Mouse (Mus musculus) lung, postnatal 0 days (tissue): Measurements from ENCODE around the gene Babam2.

Experiments
- CTCF ChIP-seq: IDR thresholded peaks from 2 replicates; pipeline ENCODE4 v1.5.1; 2016; ENCODE audit warnings: antibody characterized with exemption, mild to moderate bottlenecking
- EP300 ChIP-seq: IDR thresholded peaks from 2 replicates; pipeline ENCODE4 v1.6.1; 2016; ENCODE audit warnings: antibody characterized with exemption, mild to moderate bottlenecking, control low read depth

DNA sequence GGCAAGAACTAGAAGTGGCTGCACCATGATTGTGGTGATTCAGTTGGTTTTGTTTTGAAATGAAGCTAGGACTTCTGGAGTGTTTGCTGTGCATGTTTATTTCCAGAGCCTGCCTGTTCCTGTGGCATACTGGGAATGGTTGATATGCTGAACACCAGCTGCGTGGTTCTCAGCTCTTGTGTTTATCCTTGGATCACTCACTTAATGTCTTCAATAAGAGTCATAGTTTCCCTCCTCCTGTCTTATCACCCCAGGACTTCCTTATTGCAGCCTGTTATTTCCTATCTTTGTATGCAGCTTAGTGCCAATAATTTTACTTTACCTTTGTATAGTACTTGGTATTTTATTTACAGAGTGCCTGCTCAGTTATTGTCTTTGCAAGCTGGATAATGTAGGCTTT, 223.4 kb downstream of the Babam2 start:
- no peak for TF ChIP-seq CTCF
- peak; percentile 62 for TF ChIP-seq EP300
